Mouse (Mus musculus): ENCODE measurements at regions not wholly inside any gene's neighbourhood (a gene's known extent, or its start where the extent isn't known, plus 50 kb on each side); places are given as distances from the start of the nearest gene placed in this dataset.
A peak's percentile ranks its signal among the peaks of the same experiment; 100 is the strongest.
"Not testable (repeated sequence)": the region's sequence is repeated elsewhere in the genome, so short reads cannot be mapped to it uniquely, and the experiment has no call there.

GRCm38 (mm10) chr2:107117564-107117963 lies 58.1 kb upstream of the Fshb start:
- peak; percentile 9 to 23 for DNase-seq (ENCODE audit: low spot score in 2 of 2)
- intact Hi-C loops (cut with DNase I) = no loop called here

DNA sequence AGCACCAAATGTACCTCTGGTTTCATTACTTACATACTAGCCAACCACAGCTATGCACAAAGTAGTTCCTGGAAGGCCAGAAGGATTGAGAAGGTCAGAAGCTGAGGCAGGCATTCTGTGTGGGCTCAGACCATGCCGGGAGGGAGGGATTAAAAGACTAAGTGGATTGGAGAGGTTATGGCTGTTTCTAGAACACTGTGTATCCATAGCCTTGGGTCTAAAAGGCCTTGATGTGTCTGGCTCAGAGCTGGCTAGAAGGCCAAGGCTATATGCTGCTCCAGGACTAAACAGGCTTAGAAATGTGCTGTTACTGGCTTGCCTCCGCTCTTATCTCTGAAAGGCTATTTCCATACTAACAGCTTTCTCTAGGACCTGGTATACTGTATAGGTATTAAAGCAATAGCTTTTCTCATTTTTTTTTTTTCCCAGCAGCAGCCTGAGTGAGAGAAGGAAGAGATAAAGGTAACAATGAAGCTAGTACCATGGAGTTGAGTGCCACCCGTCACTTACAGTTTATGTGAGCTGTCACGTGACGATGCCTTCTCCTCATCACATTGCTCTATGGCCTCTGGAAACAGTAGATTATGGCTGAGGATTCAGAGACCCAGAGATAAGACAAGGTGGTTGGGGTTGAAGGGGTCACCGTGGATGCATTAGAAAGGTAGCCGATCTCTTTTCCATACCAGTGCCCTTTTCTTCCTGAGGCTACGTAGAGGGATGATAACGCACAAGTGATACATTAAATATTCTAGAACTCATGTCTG lies 59.4 kb upstream of the Fshb start:
- intact Hi-C loops (cut with DNase I) = no loop called here
- DNase-seq (ENCODE audit: low spot score in 2 of 2) = no peak

DNA sequence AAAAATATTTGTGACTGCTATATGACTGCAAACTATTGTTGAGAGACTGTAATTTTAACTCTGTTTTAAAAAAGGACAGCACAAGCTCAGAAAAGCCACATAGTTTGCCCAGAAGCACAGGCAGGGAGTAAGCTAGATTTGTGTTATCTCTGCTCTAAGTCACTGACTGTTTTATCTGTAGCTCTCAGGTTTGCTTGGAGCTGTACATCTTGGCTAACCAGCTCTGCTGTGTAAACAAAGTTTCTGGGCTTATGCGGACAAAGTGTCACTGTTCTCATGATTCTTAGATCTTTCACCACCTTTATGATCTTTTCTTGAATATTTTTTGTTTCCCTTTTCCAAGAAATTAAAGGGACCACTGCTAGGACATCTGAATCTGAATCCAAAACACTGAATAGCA lies 60.2 kb upstream of the Fshb start:
- intact Hi-C loops (cut with DNase I) = no loop called here
- no peak for DNase-seq (ENCODE audit: low spot score in 2 of 2)

DNA sequence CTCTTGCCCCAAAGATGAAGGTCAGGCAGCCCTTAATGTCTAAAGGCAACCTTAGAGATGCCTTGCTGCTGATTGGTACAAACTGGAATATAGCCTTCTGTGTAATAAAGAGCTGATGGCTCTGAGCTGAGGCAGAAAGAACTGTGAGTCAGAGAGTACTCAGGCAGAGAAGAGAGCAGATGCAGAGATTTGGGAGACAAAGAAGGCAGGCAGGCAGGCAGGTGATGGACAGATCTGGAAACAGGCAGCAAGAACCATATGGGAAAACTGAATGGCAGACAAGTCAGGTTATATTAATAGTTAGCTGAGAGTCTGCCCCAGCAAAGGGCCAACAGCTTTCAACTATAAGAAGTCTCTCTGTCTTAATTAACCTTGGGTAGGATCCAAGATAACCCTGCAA lies 73.7 kb upstream of the Fshb start:
- intact Hi-C loops (cut with DNase I) = no loop called here

DNA sequence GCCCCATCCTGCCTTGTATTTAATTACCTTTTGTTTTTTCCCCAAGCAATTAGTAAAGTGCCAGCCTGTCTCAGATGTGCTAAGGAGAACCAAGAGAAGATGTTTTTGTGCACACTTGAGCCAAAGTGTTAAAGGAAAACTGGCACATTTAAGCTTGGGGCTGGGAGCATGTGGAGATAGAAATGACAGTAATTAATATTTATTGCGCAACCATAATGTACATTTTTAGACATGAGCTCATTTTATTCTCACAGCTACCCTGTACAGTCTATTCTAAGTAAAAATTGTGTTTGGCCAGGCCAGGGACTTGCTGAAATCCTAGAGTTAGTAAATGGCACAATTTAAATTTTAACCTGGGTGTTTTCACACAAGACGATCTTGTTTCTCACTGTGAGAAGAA lies 89.9 kb upstream of the Fshb start:
- intact Hi-C loops (cut with DNase I) = no loop called here
- no peak for DNase-seq (ENCODE audit: low spot score in 2 of 2)

More for the DNA sequence above, 73.7 kb upstream of the Fshb start:
- DNase-seq (ENCODE audit: low spot score in 2 of 2) = no peak

DNA sequence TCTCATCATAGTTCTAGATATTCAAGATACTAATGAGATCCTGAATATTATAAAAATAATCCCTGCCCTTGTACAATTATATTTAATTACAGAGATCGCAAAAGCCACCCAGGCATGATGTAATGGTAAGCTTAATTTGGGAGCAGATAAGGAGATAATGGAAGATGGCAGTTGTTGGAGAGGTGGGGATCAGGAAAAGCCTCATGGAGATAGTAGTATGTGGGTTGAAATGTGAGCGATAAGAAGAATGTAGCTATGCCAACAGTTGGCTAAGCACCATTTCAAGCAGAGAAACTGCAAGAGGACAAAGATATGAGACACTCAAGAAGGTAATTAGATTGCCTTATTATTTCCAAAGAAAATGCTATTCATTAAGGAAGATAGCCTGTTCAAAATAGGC lies 90.4 kb upstream of the Fshb start:
- no peak for DNase-seq (ENCODE audit: low spot score in 2 of 2)
- intact Hi-C loops (cut with DNase I) = no loop called here

DNA sequence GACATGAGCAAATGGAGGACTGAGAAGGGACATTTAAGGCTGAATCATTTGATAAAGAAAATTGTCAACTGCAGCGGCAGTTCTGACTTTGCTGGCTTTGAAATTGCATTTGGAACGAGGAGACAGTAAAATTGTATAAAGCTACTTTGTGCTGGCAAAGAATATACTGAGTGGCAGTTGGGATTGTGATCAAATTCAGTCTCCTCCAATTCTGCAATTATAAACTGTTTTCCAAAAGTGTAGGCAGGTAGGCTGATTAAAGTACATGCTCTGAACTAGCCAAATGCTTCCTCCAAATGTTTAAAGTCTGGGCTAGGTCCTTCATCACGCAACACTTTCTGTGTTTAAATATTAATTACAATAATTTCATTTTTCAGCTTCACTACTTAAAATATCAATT lies 90.9 kb upstream of the Fshb start:
- DNase-seq (ENCODE audit: low spot score in 2 of 2) = peak in 1 of 2 experiments; percentile 3
- intact Hi-C loops (cut with DNase I) = no loop called here

GRCm38 (mm10) chr2:107151878-107152277 lies 92.4 kb upstream of the Fshb start:
- DNase-seq (ENCODE audit: low spot score in 2 of 2) = no peak
- intact Hi-C loops (cut with DNase I) = no loop called here

- intact Hi-C loops (cut with DNase I); DNase-seq (ENCODE audit: low spot score in 2 of 2): not testable (repeated sequence)
Measured at GRCm38 (mm10) chr2:107158836-107159402, 99.5 kb upstream of the Fshb start.

DNA sequence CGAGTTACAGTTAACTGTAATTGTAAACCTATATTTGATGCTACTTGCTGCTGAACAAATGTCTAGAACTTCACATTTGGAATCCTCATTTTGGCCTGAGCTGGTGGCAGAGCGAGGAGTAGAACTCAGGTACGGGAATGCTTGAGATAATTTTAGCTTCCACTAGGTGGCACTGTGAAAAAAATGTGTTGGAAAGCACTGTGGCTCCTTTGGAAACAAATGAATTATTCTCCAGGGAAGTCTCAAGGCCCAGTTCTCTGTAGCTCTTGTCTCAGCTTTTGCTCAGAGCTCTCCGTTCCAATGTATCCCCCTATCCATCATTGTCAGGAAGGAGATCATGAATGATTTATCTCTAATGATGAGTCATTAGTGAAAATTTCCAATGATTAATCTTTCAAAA lies 114.7 kb upstream of the Kcna4 start:
- intact Hi-C loops (cut with DNase I) = no loop called here
- DNase-seq (ENCODE audit: low spot score in 2 of 2) = peak in 1 of 2 experiments; percentile 8

GRCm38 (mm10) chr2:107183066-107183465 lies 107.4 kb upstream of the Kcna4 start:
- intact Hi-C loops (cut with DNase I) = no loop called here

GRCm38 (mm10) chr2:107184864-107185263 lies 105.6 kb upstream of the Kcna4 start:
- intact Hi-C loops (cut with DNase I) = no loop called here
- no peak for DNase-seq (ENCODE audit: low spot score in 2 of 2)

More at GRCm38 (mm10) chr2:107183066-107183465, 107.4 kb upstream of the Kcna4 start:
- DNase-seq (ENCODE audit: low spot score in 2 of 2) = no peak

GRCm38 (mm10) chr2:107201856-107202473 lies 88.5 kb upstream of the Kcna4 start:
- intact Hi-C loops (cut with DNase I) = no loop called here
- no peak for DNase-seq (ENCODE audit: low spot score in 2 of 2)

- intact Hi-C loops (cut with DNase I) = no loop called here
- peak in 1 of 2 experiments; percentile 2 for DNase-seq (ENCODE audit: low spot score in 2 of 2)
Measured at GRCm38 (mm10) chr2:107202474-107202858, 88.0 kb upstream of the Kcna4 start.

GRCm38 (mm10) chr2:107221544-107221943 lies 68.9 kb upstream of the Kcna4 start:
- no peak for DNase-seq (ENCODE audit: low spot score in 2 of 2)
- intact Hi-C loops (cut with DNase I) = no loop called here

- intact Hi-C loops (cut with DNase I) = no loop called here
- no peak for DNase-seq (ENCODE audit: low spot score in 2 of 2)
Measured at GRCm38 (mm10) chr2:107224679-107225078, 65.8 kb upstream of the Kcna4 start.

DNA sequence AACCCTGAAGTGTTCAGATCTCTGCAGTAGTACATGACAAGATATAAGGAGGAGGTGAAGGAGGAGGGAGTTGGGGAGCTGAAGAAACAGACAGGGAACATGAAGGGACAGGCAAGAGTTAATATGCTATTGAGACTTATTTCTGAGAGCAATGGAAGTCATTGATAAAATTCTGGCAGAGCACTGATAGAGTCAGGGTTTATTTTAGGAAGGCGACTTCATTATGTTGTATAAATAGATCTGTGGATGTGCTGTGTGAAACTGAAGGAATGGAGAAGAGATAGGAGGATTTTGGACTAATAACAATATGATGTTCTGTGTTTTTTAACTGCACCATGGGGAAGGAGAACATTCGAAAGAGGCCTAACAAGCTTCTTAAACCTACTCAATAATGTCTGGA lies 63.0 kb upstream of the Kcna4 start:
- intact Hi-C loops (cut with DNase I) = no loop called here
- peak in 1 of 2 experiments; percentile 5 for DNase-seq (ENCODE audit: low spot score in 2 of 2)

- intact Hi-C loops (cut with DNase I) = no loop called here
- no peak for DNase-seq (ENCODE audit: low spot score in 2 of 2)
Measured at GRCm38 (mm10) chr2:107228287-107228686, 62.2 kb upstream of the Kcna4 start.

DNA sequence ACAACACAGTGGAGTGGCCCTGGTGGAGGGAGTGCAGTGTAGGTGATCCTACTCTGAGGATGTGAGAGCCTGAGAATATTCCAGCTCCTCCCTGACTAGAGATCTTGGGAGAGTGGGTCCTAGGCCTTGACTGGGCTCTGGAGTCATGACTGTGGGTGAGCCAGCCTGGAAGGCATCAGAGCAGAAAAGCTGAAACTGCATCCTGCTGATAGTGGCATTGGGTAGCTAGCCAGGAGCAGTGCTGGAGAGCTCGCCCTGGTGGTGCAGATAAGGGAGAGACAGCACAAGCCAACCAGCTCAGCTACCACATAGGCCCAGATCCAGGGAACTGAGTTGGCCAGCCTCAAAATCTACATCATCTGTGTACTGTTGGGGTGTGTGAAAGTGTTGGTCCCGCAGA lies 58.8 kb upstream of the Kcna4 start:
- intact Hi-C loops (cut with DNase I) = no loop called here
- DNase-seq (ENCODE audit: low spot score in 2 of 2) = no peak

- no peak for DNase-seq (ENCODE audit: low spot score in 2 of 2)
- intact Hi-C loops (cut with DNase I) = no loop called here
Measured at GRCm38 (mm10) chr2:107232885-107233284, 57.6 kb upstream of the Kcna4 start.

All from left cerebral cortex, postnatal 14 days (tissue).